Mouse (Mus musculus) kidney, adult 11 months (tissue): ENCODE data around the gene Cep152.
A peak's percentile ranks its signal among the peaks of the same experiment; 100 is the strongest.

Experiments
- DNase-seq: peaks from one replicate; pipeline ENCODE4 v3.0.0; 2022

Cep152 gene

DNA sequence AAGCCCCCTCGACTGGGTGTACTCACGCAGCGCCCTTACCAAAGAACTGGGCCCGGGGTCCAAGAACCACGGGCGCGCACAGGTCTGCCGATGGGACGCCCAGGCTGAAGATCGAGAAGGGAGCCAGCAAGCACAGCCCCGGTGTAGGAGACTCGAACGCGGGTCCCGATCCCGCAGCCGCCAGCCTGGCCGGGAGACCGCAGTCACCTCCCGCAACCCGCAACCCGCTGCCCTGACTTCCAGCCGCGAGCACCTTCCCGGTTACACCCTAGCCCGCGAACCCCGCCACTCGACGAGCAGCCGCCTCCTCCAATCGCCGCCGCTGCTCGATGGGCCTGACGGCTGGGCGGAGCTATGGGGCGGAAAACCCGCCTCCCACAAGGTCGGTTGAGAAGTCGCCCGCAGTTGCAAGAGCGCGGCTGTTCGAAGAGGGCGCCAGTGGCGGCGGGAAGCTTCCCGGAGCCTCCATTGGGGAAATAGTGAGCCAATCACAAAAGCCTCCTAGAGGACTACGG is at the start of gene Cep152:
Cep152 (minus strand) TSS at position 277 of the 515 bp plus-strand sequence.
- peak; percentile 98 for DNase-seq

GRCm38 (mm10) chr2:125672957-125673631 is 48.2 kb upstream of the Cep152 start, which contains the start of gene Eid1:
Gene Eid1 (plus strand): TSS chr2:125673095.
- peak; percentile 55 for DNase-seq

GRCm38 (mm10) chr2:125672568-125672956 is 47.6 kb upstream of the Cep152 start:
- peak; percentile 19 for DNase-seq

GRCm38 (mm10) chr2:125670846-125671245 is 45.9 kb upstream of the Cep152 start:
- no peak for DNase-seq

GRCm38 (mm10) chr2:125667721-125668120 is 42.8 kb upstream of the Cep152 start:
- DNase-seq, result no peak

DNA sequence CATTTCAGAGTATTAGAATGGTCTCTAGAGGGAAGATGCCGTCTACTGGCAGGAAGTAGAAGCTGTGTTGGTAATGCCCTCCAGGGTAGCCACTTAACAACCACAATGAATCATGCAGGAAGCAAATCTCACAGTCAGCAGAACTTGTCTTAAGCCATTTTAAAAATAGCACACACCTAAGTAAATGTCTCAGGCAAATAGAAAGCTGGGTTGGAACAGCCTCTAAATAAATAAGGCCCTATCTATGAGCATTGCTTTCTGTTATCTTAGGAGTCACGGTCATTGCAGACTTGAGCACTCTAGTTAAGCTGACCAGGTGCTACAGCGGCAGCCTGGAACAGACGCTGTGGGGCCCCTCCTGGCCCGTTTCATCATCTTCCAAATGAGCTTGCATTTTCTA is 42.3 kb upstream of the Cep152 start:
- DNase-seq, result no peak

GRCm38 (mm10) chr2:125666668-125667067 is 41.8 kb upstream of the Cep152 start:
- DNase-seq, result no peak

GRCm38 (mm10) chr2:125665909-125666308 is 41.0 kb upstream of the Cep152 start:
- no peak for DNase-seq

DNA sequence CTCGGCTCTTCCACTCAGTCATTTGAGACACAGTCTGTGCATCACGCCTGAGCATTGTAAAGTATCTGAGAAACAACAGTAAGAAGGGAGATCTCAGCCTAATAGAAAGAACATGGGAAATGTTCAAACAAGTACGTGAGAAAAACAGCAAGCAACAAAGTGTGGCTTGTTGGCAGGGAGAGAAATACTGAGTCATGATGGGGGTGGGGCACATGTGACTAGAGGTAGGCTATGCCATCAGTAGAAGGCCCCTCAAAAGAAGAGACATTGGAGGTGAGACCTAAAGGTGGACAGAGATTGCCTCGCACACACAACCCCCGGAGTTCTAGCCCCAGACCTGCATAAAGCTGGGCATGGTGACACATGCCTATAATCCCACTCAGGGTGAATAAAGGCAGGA is 40.3 kb upstream of the Cep152 start:
- DNase-seq, result no peak

GRCm38 (mm10) chr2:125662517-125662916 is 37.6 kb upstream of the Cep152 start:
- DNase-seq, result no peak

GRCm38 (mm10) chr2:125661156-125661555 is 36.2 kb upstream of the Cep152 start:
- DNase-seq, result no peak

DNA sequence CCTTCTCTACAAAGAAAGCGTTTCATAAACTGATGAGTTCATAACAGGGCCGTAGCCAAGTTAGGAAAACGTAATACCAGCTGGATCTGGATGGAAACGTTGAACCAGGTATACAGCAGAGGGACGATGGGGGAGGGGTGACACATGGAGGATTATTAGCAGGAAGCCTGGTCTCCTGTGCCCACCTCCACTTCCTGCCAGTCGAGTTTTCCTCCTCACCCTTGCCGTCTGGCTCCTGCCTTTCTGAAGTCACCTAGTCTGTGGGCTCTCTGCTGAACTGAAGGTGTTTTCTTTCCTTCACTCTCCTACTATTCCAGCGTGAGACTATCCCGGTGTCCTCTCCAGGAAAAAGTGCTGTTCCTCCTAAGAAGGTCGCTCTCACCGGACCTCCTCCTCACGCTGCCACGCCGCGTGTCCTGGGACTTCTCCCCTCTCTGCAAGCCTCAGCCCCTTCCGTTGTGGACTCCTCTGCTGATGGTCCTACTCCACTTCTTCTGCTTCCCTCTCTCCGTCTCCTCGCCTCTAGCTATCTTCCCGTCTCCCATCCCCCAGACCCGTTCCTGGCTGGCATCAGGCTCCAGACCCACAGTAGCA is 35.7 kb upstream of the Cep152 start:
- no peak for DNase-seq

DNA sequence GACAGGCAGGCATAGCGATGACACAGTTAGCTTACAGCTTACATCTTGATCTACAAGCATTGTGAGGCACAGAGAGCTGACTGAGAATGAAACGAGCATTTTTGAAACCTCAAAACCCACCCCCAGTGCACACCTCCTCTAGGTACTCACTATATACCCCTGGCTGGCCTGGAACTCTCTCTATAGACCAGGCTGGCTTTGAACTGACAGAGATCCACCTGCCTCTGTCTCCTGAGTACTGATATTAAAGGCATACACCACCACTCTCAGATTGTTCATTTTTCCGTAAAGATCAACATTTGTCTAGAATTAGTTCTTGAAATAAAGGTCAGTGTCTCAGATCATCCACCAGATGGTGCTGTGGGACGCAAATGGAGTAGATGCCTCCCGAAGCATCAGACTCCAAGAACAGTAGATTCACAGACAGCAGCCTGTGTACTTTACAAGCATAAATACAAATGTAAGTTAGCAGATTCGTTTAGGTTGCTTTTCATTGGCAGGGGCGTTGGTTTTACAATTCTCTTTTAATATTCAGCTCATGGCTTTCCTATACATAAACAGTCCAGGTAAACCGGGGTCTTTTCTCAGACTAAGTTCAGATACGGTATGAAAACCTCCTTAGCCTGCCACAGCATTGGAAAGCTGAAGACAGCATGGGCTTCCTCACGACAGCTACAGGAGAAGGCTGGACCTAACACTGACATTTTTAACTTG is 35.1 kb upstream of the Cep152 start:
- DNase-seq, result peak; percentile 27

DNA sequence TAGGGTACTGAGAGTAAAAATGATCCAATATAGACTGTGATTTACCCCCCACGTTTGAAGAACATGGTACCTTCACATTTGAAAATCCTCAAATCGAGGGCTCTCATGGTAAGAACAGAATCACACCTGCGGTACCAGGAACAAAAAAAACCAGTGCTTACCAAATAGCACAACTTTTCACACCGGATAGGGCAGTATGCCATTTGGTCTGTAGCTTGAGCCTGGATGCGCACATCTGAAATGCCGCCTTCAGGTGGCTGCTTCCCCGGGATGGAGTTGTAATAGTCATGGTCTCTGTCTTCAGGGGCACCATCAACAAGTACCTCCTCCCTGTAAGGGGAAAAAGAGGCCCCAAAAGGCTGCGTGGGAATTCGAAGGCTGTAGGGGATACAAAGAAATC is 30.5 kb upstream of the Cep152 start:
- no peak for DNase-seq

DNA sequence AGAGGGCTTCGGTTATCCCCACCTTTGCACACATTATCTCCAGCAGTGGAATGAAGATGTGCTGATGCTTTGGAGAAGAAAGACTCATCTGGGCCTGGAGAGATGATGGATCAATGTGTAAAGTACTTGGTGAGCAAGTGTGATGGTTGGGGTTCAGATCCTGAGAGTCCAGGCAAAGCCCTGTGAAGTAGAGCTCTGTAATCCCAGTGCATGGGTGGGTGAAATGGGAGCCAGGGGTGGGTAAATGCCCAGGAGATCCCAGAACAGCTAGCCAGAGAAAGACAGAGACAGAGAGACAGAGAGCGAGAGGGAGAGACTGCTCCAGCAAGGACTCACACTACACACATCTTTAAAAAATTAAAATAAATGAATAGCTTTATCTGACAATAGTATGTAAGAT is 28.4 kb upstream of the Cep152 start:
- DNase-seq, result no peak

DNA sequence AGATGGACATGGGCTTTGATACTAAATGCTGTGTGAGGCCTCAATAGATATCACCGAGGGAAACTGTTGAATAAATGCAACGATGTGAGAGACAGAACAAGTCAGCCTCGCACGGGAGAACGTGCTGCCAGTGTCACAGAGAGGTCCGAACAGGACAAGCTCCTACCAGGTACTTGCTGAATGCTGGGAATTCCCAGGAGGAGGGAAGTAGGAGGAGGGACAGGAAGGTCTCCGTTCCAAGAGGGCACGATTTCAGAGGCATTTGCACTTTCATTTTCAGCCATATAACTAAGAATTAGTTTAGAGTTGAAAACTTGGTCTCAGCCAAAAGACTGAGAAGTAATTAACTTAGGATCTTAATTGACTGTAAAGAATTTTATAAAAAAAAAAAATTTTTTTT is 26.6 kb upstream of the Cep152 start:
- no peak for DNase-seq

GRCm38 (mm10) chr2:125650742-125651352 is 25.9 kb upstream of the Cep152 start:
- DNase-seq, result no peak

DNA sequence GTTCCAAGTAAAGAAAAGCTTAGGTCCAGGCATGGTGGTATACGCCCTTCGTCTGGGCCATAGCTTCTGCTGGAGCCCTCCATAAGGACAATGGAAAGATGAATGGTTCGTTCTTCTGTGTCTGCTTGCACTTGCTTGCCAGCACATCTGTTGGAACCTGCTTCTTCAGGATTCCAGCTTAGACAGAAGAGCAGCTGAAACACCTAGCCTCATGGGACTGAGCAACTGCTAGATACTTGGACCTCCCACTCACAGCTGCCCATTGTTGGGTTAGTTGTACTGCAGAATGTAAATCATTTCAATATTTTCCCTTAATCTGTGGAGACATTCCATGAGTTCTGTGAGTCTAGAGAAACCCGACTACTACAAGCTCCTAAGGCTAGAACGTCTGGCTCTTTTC is 25.1 kb upstream of the Cep152 start:
- DNase-seq, result no peak

DNA sequence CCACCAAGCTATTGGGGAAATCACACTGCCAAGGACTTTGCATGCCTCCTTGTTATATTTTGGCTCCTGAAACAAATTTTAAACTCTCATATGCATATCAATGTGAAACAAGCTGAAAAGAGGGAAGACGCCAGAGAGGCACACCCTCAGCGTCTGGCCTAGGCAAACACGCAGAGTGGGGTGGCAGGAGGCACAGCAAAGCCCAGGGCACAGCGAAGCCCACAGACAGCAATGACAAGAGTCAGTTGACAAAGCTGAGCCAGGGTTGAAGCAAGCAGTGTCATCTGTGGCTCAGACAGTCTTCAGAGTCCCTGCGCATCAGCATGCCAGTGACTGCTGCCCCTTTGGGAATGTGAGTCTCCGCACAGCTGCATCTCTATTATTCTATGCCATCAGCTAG is 20.0 kb upstream of the Cep152 start:
- DNase-seq, result no peak

DNA sequence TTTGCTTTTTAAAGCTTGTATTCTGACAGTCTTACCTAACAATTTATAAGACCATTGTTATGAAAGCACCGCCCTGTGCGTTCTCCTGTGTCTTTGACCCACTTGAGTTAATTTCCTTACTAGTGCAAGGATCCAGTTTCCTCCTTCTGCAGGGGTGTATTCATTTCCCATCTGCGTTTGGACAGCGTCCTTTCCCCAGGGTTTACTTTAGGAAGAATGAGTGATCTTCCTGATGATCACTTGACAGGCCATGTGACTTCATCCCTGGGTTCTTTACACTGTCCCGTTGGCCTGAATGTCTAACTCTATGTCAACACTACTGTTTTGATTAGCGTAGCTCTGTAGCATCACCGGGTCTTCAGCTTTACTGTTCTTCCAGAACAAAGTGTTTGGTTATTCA is 12.4 kb upstream of the Cep152 start:
- DNase-seq, result no peak

DNA sequence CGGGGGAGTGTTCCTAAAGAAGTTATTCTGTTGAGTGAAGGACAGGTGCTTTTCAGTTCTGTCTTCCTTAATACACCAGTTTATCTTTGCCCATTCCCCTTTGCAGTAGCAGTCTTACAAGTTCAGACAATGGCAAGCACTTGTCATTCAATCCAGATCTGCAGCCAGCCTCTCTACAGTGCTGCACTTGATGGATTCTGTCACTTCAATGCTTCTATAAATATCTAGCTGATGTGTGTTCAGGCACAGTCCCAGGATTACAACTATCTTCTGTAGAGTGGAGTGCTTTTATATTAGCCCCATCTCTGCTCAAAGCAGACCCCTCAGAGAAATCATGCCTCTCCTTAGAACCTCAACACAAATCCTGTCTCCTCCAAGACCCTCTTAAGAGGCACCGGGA is 5.1 kb upstream of the Cep152 start:
- no peak for DNase-seq

DNA sequence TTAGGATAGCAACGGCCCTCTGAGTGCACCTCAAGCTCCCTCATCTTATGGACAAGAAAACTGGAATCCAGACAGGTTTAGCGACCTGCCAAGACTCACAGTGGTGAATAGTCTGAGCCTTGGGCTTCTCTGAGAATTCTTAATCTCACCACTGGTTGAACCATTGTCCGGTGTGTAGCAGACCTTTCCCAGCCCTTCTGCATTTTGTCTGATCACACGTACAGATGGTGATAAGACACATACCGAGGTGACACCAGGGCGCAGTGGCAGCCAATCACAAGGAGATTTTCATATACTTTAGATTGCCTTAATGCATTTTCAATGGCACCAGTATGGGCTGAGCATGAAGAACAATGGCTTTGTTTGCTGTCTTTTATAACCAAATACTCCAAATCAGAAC is 3.6 kb upstream of the Cep152 start:
- no peak for DNase-seq

GRCm38 (mm10) chr2:125626536-125626935 is 1.6 kb upstream of the Cep152 start:
- peak; percentile 77 for DNase-seq
